In genomic region chr15:12506514-12506913, GRCm38 (mm10) we compare ENCODE assay signal across 25 mouse cellular contexts.
A peak's percentile ranks its signal among the peaks of the same experiment; 100 is the strongest.
DNase-seq lines count a peak whose midpoint lies in the region; ATAC-seq lines count a peak whose summit lies in the region.
"Had no signal": no experiment of that assay in that cellular context is flagged by ENCODE, and none has a peak within 500 bp of the region (broad histone marks: within the 10 kb centered on the region; RNA-seq: fewer than 3 reads in every experiment).

No protein-coding gene starts in this region.

- no peak overlapping the region for H3K27ac ChIP-seq in hindbrain, embryonic 12.5 days
- H3K27ac ChIP-seq in hindbrain, embryonic 11.5 days (ENCODE audit: low read depth, low read length): no peak overlapping the region
- H3K27ac ChIP-seq in hindbrain, embryonic 14.5 days: peak overlapping the region; percentile 65
- peak overlapping the region; percentile 30; the same call in 1 of the 2 replicates for H3K27ac ChIP-seq in midbrain, embryonic 13.5 days
- peak overlapping the region; percentile 18 for H3K27ac ChIP-seq in neural tube, embryonic 15.5 days (replicated peaks)
- H3K27ac ChIP-seq: liver, embryonic 13.5 days; stomach, postnatal 0 days had no signal

- H3K4me1 ChIP-seq in hindbrain, embryonic 12.5 days: peaks cover 21% of the 10 kb centered on the region
- H3K4me1 ChIP-seq in hindbrain, embryonic 11.5 days (replicated peaks; ENCODE audit: control insufficient read depth, insufficient read depth, low read length): no peaks in the 10 kb centered on the region
- peaks cover 18% of the 10 kb centered on the region for H3K4me1 ChIP-seq in hindbrain, embryonic 14.5 days (replicated peaks; ENCODE audit: control insufficient read depth, insufficient read depth, low read length)
- peaks cover 30% of the 10 kb centered on the region for H3K4me1 ChIP-seq in midbrain, embryonic 13.5 days (replicated peaks)
- H3K4me1 ChIP-seq in neural tube, embryonic 15.5 days: peaks cover 31% of the 10 kb centered on the region

- ATAC-seq in hindbrain, embryonic 12.5 days (ENCODE audit: low FRiP score): peak; percentile 24; the same call in 1 of the 2 replicates
- no peak for ATAC-seq in hindbrain, embryonic 11.5 days (ENCODE audit: low FRiP score)
- peak; percentile 41 for ATAC-seq in hindbrain, embryonic 14.5 days (ENCODE audit: low FRiP score)
- no peak for ATAC-seq in midbrain, embryonic 13.5 days
- ATAC-seq in neural tube, embryonic 15.5 days (ENCODE audit: low FRiP score): peak; percentile 43
- ATAC-seq in monocyte, adult 5-6 weeks (replicated peaks; ENCODE audit: insufficient number of reproducible peaks, low FRiP score, low TSS enrichment, poor library complexity, severe bottlenecking): no peak
- ATAC-seq: intestine, postnatal 0 days; Patski had no signal

- H3K27me3 ChIP-seq in hindbrain, embryonic 12.5 days: no peaks in the 10 kb centered on the region
- no peaks in the 10 kb centered on the region for H3K27me3 ChIP-seq in hindbrain, embryonic 11.5 days (ENCODE audit: control insufficient read depth, insufficient read depth, low read length)
- no peaks in the 10 kb centered on the region for H3K27me3 ChIP-seq in hindbrain, embryonic 14.5 days (ENCODE audit: control insufficient read depth, insufficient read depth, low read length)
- no peaks in the 10 kb centered on the region for H3K27me3 ChIP-seq in midbrain, embryonic 13.5 days
- H3K27me3 ChIP-seq in neural tube, embryonic 15.5 days (replicated peaks): no peaks in the 10 kb centered on the region
- H3K27me3 ChIP-seq: CH12.LX; heart, embryonic 12.5 days; liver, embryonic 13.5 days; Patski had no signal

- H3K36me3 ChIP-seq in hindbrain, embryonic 12.5 days: no peaks in the 10 kb centered on the region
- H3K36me3 ChIP-seq in hindbrain, embryonic 11.5 days (ENCODE audit: control insufficient read depth, insufficient read depth, low read length): no peaks in the 10 kb centered on the region
- H3K36me3 ChIP-seq in hindbrain, embryonic 14.5 days (replicated peaks; ENCODE audit: control insufficient read depth, insufficient read depth): no peaks in the 10 kb centered on the region
- no peaks in the 10 kb centered on the region for H3K36me3 ChIP-seq in midbrain, embryonic 13.5 days
- H3K36me3 ChIP-seq in neural tube, embryonic 15.5 days: no peaks in the 10 kb centered on the region
- H3K36me3 ChIP-seq: G1E; heart, embryonic 12.5 days; liver, embryonic 13.5 days had no signal

- H3K4me2 ChIP-seq in hindbrain, embryonic 12.5 days (replicated peaks): no peak overlapping the region
- H3K4me2 ChIP-seq in hindbrain, embryonic 11.5 days (replicated peaks; ENCODE audit: low read depth, low read length): no peak overlapping the region
- H3K4me2 ChIP-seq in hindbrain, embryonic 14.5 days (replicated peaks): peak overlapping the region; percentile 22; the same call in 1 of the 2 replicates
- H3K4me2 ChIP-seq in midbrain, embryonic 13.5 days (replicated peaks): no peak overlapping the region
- H3K4me2 ChIP-seq in neural tube, embryonic 15.5 days: 0 out of 2 replicates have a peak overlapping the region, but pooled peaks have one; percentile 4
- H3K4me2 ChIP-seq: heart, embryonic 12.5 days; liver, embryonic 13.5 days had no signal

- no peak overlapping the region for H3K4me3 ChIP-seq in hindbrain, embryonic 12.5 days
- H3K4me3 ChIP-seq in hindbrain, embryonic 11.5 days (ENCODE audit: low read depth, low read length): no peak overlapping the region
- no peak overlapping the region for H3K4me3 ChIP-seq in hindbrain, embryonic 14.5 days (replicated peaks; ENCODE audit: low read length)
- H3K4me3 ChIP-seq in midbrain, embryonic 13.5 days (replicated peaks): no peak overlapping the region
- H3K4me3 ChIP-seq in neural tube, embryonic 15.5 days (replicated peaks): no peak overlapping the region
- H3K4me3 ChIP-seq: heart, embryonic 12.5 days; liver, embryonic 13.5 days had no signal

- H3K9me3 ChIP-seq in hindbrain, embryonic 12.5 days (replicated peaks): no peaks in the 10 kb centered on the region
- H3K9me3 ChIP-seq in hindbrain, embryonic 11.5 days (ENCODE audit: control insufficient read depth, low read length): no peaks in the 10 kb centered on the region
- H3K9me3 ChIP-seq in hindbrain, embryonic 14.5 days (ENCODE audit: control insufficient read depth, low read length): no peaks in the 10 kb centered on the region
- no peaks in the 10 kb centered on the region for H3K9me3 ChIP-seq in midbrain, embryonic 13.5 days
- no peaks in the 10 kb centered on the region for H3K9me3 ChIP-seq in neural tube, embryonic 15.5 days (replicated peaks)
- H3K9me3 ChIP-seq: G1E; heart, embryonic 12.5 days; liver, embryonic 13.5 days had no signal

- no peak for DNase-seq in hindbrain, embryonic 11.5 days (ENCODE audit: low spot score)
- DNase-seq in hindbrain, embryonic 14.5 days (ENCODE audit: low spot score): no peak
- no peak for DNase-seq in heart, adult 8-10 months (ENCODE audit: low spot score)
- DNase-seq: adrenal gland, postnatal 36 days; B cell, adult 2 months; cerebellum, adult 11 months; cerebellum, adult 9-11 months; gastrocnemius, postnatal 10 days; heart, postnatal 10 days; kidney, postnatal 36 days; liver, embryonic 13.5 days; lung, adult 2 months; lung, postnatal 14 days; right cerebral cortex, postnatal 14 days; thymus, adult 2 months had no signal

- 76% methylated on average over 10 of the region's 10 CpGs for WGBS in hindbrain, embryonic 12.5 days
- 85% methylated on average over 10 of the region's 10 CpGs for WGBS in hindbrain, embryonic 11.5 days
- 52% methylated on average over 10 of the region's 10 CpGs for WGBS in hindbrain, embryonic 14.5 days
- 66% methylated on average over 10 of the region's 10 CpGs for WGBS in midbrain, embryonic 13.5 days
- 53% methylated on average over 10 of the region's 10 CpGs for WGBS in neural tube, embryonic 15.5 days

- H3K9ac ChIP-seq in hindbrain, embryonic 12.5 days: no peak overlapping the region
- H3K9ac ChIP-seq in hindbrain, embryonic 11.5 days (ENCODE audit: low read depth, low read length): no peak overlapping the region
- no peak overlapping the region for H3K9ac ChIP-seq in hindbrain, embryonic 14.5 days
- H3K9ac ChIP-seq in midbrain, embryonic 13.5 days (replicated peaks): no peak overlapping the region
- no peak overlapping the region for H3K9ac ChIP-seq in neural tube, embryonic 15.5 days (replicated peaks)
- H3K9ac ChIP-seq: heart, embryonic 12.5 days; liver, embryonic 13.5 days had no signal

Comparison
In these comparisons a context has a peak if more than half of its experiments do, and no peak if none do; other contexts are left out.
1. ATAC-seq: peak in hindbrain, embryonic 12.5 days (single experiment), hindbrain, embryonic 14.5 days (single experiment) and neural tube, embryonic 15.5 days (single experiment); none in hindbrain, embryonic 11.5 days (single experiment), midbrain, embryonic 13.5 days (single experiment) and monocyte, adult 5-6 weeks (single experiment).
2. H3K27ac ChIP-seq: peak in hindbrain, embryonic 14.5 days (single experiment), midbrain, embryonic 13.5 days (single experiment) and neural tube, embryonic 15.5 days (single experiment); none in hindbrain, embryonic 12.5 days (single experiment) and hindbrain, embryonic 11.5 days (single experiment).
3. H3K4me2 ChIP-seq: peak in hindbrain, embryonic 14.5 days (single experiment) and neural tube, embryonic 15.5 days (single experiment); none in hindbrain, embryonic 12.5 days (single experiment), hindbrain, embryonic 11.5 days (single experiment) and midbrain, embryonic 13.5 days (single experiment).